Mouse (Mus musculus) frontal cortex, postnatal 14 days (tissue): Measurements from ENCODE around the gene Tln2.

ENCODE experiments used
- DNase-seq, 2 experiments: peaks; one replicate each; pipeline ENCODE4 v3.0.0; 2022; ENCODE audit warnings: low spot score in 2 of 2

Tln2 gene

GRCm38 (mm10) chr9:67274296-67274695 lies 285.2 kb downstream of the Tln2 start:
- DNase-seq: no peak

GRCm38 (mm10) chr9:67273362-67273761 lies 286.1 kb downstream of the Tln2 start:
- DNase-seq: no peak

- DNase-seq: no peak
These were observed 288.8 kb downstream of the Tln2 start for GRCm38 (mm10) chr9:67270734-67271133.

DNA sequence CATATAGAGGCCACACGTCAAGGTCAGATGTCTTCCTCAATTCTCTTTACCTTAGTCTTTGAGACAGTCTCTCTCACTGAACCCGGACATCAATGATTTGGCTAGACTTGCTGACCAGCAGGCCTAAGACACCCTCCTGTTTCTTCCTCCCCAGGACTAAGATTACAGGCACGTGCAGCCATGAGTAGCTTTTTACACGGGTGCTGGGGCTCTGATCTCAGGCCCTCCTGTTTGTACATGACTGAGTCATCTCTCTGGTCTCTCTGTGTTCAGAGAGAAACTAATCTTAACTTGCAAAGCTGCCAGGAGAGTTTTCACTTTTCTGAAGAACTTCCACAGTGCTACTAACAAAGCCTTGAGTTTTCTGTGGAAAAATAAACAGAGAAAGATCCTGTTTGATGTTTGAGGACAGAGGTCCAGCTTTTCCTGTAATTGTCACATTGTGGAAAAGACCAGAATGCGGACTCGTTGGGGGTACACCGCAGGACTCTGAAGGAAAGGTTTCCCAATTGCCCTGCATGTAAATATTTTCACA lies 289.4 kb downstream of the Tln2 start:
- DNase-seq: no peak

DNA sequence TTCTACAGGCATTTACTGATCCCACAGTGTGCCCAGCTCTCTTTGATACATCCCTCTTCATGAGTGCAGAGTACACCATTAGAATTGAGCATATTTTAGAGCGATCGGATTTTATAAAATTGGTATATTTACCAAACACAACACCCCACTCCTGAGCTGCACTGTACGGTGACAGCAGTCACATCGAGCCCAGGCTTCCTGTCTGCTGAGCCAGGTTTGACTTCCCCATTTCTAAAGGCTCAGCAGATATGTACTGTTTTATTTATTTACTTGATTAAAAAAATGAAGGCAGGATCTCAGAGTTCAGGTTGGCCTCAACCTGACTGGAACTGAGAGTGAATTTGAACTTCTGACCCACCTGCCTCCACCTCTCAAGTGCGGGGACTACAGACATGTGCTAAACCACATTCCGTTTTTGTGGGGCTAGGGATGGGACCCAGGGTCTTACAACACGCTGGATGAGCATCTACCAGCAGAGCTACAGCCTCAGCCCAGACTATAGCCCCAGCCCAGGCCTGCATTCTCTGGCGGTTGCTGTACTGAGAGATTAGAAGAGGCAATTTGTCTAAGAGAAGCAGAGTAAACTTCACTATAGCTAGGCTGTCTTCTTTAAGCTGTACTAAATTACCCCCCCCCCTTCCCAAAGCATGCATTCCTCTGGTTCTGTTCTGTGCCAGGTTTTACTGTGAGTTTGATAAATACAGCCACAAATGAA lies 292.1 kb downstream of the Tln2 start:
- DNase-seq: no peak

- DNase-seq: peak; percentile 23 to 43
These were observed 294.0 kb downstream of the Tln2 start for GRCm38 (mm10) chr9:67265513-67265912.

GRCm38 (mm10) chr9:67264896-67265295 lies 294.6 kb downstream of the Tln2 start:
- no peak for DNase-seq

DNA sequence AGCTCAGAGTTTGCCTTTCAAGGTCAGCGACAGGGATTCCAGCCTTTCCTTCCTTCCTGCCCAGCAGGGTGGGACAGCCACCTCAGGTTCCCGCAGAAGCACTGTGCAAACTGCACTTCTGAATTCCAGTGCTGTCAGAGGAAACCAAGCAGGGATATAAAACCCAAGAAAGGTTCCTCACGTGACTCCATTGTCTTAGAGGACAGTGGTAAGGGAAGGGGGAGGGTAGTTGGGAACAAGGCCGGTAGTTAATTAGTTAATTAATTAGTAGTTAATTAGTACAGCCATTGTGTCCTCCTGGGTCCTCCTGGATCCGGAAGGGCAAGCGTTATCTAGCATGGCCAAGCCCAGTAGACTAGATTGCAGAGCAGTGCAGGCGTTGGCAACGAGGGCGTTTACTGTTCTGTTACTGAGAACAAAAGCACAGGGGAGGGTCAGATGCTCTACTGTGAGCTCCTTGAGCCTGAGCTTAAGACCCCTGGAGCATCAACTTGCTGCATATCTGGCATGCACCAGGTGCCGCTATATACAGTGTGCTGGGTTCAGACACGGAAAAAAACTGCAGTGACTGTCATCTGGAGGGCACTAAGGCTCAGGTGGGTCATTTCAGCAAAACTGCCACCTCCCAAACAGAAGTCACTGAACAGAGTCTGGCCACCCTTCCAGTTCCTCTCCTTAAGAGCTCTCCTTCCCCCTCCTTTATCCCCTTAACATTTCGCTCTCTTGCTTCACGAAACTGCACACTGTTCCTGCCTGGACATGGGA lies 298.5 kb downstream of the Tln2 start:
- DNase-seq: no peak

- no peak for DNase-seq
These were observed 309.4 kb downstream of the Tln2 start for GRCm38 (mm10) chr9:67250141-67250540.

- no peak for DNase-seq
These were observed 312.0 kb downstream of the Tln2 start for GRCm38 (mm10) chr9:67247365-67247950.

- DNase-seq: no peak
These were observed 314.2 kb downstream of the Tln2 start for GRCm38 (mm10) chr9:67245265-67245664.

GRCm38 (mm10) chr9:67241683-67242082 lies 317.8 kb downstream of the Tln2 start:
- no peak for DNase-seq

GRCm38 (mm10) chr9:67240456-67240855 lies 319.0 kb downstream of the Tln2 start:
- DNase-seq: no peak

DNA sequence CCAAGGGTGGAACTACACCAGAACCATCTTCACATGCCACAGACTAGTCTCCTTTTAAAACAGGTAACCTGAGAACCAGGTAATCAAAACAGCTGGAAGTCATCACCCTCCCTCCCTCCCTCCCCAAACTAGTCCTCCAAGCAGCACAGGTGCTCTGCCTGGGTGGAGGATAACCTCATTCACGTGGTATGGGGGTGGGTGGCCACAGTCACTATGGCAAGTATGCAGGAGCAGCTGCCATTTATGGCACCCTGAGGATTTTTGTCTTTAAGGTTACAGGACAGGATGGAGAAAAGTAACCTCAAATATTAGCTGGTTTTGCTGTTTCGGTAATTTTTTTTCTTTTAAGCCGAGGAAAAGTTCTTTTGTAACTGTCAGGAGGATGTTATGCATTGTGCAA lies 322.5 kb downstream of the Tln2 start:
- DNase-seq: no peak

GRCm38 (mm10) chr9:67235441-67236217 lies 323.9 kb downstream of the Tln2 start:
- DNase-seq: no peak

DNA sequence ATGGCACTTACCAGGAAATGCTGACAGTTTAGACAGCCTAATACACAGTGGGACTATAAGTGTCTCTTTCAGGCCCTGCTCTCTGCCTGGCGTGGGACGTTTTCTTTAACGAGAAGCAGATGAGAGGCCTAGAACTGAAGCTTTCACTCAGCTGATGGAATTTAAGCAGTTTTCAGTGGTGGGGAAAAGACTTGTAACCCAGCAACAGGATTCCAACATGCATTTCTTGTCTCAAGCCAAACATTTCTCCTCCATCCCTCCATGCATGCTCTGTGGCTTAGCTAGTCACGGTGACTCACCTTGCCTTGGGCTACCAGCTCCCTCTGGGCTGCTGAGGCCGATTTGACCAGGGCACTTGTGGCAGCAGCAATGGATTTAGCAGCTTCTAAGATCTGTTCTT lies 330.5 kb downstream of the Tln2 start:
- DNase-seq: no peak

GRCm38 (mm10) chr9:67220388-67220787 lies 339.1 kb downstream of the Tln2 start:
- no peak for DNase-seq

- DNase-seq: no peak
These were observed 341.5 kb downstream of the Tln2 start for GRCm38 (mm10) chr9:67218001-67218400.

- no peak for DNase-seq
These were observed 345.1 kb downstream of the Tln2 start for GRCm38 (mm10) chr9:67214191-67214985.

DNA sequence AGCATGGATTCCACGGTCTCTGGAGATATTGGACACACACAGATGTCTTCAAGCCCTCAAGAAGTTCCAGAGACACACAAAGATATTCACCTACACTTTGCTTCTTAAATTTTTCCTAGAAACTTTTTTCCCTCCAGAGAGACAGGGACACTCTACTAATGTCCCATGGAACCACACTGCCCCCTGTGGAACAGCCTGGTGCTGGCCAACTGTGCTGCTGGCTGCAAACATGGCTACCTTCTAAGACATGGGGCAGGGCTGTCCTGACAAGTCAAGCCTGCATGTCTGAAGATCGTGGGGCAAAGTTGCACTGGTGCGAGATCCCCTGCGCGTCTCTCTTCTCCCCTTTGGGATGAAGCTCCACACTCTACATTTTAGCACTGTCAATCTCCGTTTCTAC lies 346.2 kb downstream of the Tln2 start:
- peak; percentile 37 to 68 for DNase-seq

DNA sequence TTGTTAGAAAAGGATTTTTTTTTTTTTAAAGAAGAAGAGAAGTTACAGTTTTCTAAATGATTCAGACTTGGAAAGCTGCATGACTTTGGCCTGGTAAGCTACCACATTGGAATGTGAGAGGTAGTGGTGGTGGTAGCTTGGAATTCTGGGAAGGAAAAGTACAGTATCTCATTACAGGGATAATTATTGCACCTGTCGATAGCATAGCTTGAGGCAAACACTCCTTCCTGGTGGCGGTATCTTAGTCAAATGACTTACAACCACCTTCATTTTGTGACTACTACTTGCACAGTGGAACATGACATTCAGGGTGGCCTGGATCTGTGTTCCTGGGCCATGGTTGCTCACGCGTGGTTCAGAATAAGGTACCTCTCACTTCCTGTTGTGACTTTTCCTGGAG lies 348.3 kb downstream of the Tln2 start:
- DNase-seq: no peak
